Mouse (Mus musculus) heart, embryonic 13.5 days (tissue): Measurements from ENCODE around the gene Hoxc5. TPM values are rescaled to one million over a fixed set of nuclear protein-coding genes. Genes with fewer than 3 reads are reported as not detected.
A peak's percentile ranks its signal among the peaks of the same experiment; 100 is the strongest.

Source experiments
- ATAC-seq: fragments of 200-750 bp; cut with Nextera tagmentation; 2 replicates; pipeline ENCODE4 v1.8.0; 2017; ENCODE audit warnings: moderate TSS enrichment; ENCODE audit not compliant: insufficient number of reproducible peaks, low FRiP score, low TSS enrichment; ENCODE audit errors: extremely low read depth
- H3K27ac ChIP-seq: fragments of 300-500 bp; sonication (generic); replicated peaks from 2 replicates; pipeline ENCODE4 v1.5.1; 2015; ENCODE audit warnings: moderate library complexity, mild to moderate bottlenecking, inconsistent platforms
- H3K27me3 ChIP-seq: fragments of 300-500 bp; sonication (generic); replicated peaks from 2 replicates; pipeline ENCODE4 v1.6.1; 2015; ENCODE audit warnings: mild to moderate bottlenecking, inconsistent platforms
- H3K36me3 ChIP-seq: fragments of 300-500 bp; sonication (generic); 2 replicates; pipeline ENCODE4 v1.6.1; 2015; ENCODE audit warnings: mild to moderate bottlenecking, inconsistent platforms
- H3K4me1 ChIP-seq: fragments of 300-500 bp; sonication (generic); 2 replicates; pipeline ENCODE4 v1.6.1; 2015; ENCODE audit warnings: inconsistent platforms
- H3K4me2 ChIP-seq: fragments of 300-500 bp; sonication (generic); 2 replicates; pipeline ENCODE4 v1.6.1; 2015; ENCODE audit warnings: inconsistent platforms, mild to moderate bottlenecking, moderate library complexity
- H3K4me3 ChIP-seq: fragments of 300-500 bp; sonication (generic); 2 replicates; pipeline ENCODE4 v1.5.1; 2015; ENCODE audit warnings: moderate library complexity, mild to moderate bottlenecking, inconsistent platforms
- H3K9ac ChIP-seq: fragments of 300-500 bp; sonication (generic); 2 replicates; pipeline ENCODE4 v1.6.1; 2015; ENCODE audit warnings: inconsistent platforms, mild to moderate bottlenecking, moderate library complexity
- H3K9me3 ChIP-seq: fragments of 300-500 bp; sonication (generic); 2 replicates; pipeline ENCODE4 v1.6.1; 2016; ENCODE audit warnings: inconsistent platforms
- WGBS: fragments of 180-500 bp; shearing (Covaris S2); methylation state at CpG from one replicate; pipeline ENCODE4 v1.1.7; 2015; ENCODE audit warnings: mixed read lengths; 5-methylcytosine and 5-hydroxymethylcytosine counted together
- polyA plus RNA-seq: library from polyadenylated mRNA; unstranded; fragments of >200 nt; fragmentation: Nextera tagmentation; extraction: Ambion mirVana; gene quantifications from 2 replicates; pipeline ENCODE4 v1.2.1, GENCODE M21; 2015

Hoxc5 gene
- polyA plus RNA-seq, 1 experiment from 2014 or later, result 1.6 TPM

GRCm38 (mm10) chr15:102996548-102996947, 29.3 kb downstream of the Hoxc5 start:
- no peaks in the 10 kb centered on the region for H3K9me3 ChIP-seq
- no peak overlapping the region for H3K27ac ChIP-seq
- peaks cover 29% of the 10 kb centered on the region for H3K4me1 ChIP-seq
- no peaks in the 10 kb centered on the region for H3K36me3 ChIP-seq
- H3K4me3 ChIP-seq, result no peak overlapping the region
- WGBS, result 3% methylated on average over 9 of the region's 9 CpGs
- ATAC-seq, result no peak
- H3K9ac ChIP-seq, result no peak overlapping the region
- H3K4me2 ChIP-seq, result no peak overlapping the region
- peaks cover 99% of the 10 kb centered on the region for H3K27me3 ChIP-seq

DNA sequence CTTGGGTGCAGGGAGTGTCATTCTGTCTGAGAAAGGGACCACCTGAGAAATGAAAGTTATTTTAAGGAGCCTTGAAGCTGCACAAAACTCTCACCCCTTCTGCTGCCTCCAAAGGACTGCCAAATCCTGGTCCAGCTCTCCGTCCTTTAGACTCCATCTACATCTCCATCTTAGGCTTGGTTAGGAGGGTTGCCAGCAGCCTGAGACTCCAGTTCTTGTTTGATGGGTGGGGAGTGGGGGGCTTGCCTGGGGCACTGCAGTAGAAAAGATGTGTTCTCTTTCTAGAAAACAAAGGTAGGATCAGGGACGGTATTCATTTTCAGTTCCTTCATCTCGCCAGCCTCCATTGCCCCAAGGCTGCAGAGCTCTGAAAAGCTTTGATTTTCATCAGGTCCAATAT, 30.2 kb downstream of the Hoxc5 start:
- Histone ChIP-seq H3K4me3 (no peak overlapping the region), H3K4me1 (peaks cover 30% of the 10 kb centered on the region), H3K9ac (no peak overlapping the region), H3K27me3 (peaks cover 99% of the 10 kb centered on the region), H3K36me3 (no peaks in the 10 kb centered on the region), H3K9me3 (no peaks in the 10 kb centered on the region), H3K4me2 (no peak overlapping the region), H3K27ac (no peak overlapping the region)
- WGBS, result 1% methylated on average over 3 of the region's 3 CpGs
- ATAC-seq, result no peak

GRCm38 (mm10) chr15:102997939-102998355, 30.7 kb downstream of the Hoxc5 start, which contains the start of gene Hoxc6:
Gene Hoxc6, plus strand, starts transcription at chr15:102998257.
- Histone ChIP-seq H3K27ac (no peak within 1 kb of the TSS), H3K4me3 (peak within 1 kb of the TSS; percentile 59), H3K4me1 (peaks cover 30% of the 10 kb centered on the region), H3K27me3 (peaks cover 99% of the 10 kb centered on the region), H3K4me2 (peak within 1 kb of the TSS; percentile 81), H3K9me3 (no peaks in the 10 kb centered on the region), H3K36me3 (no peaks in the 10 kb centered on the region), H3K9ac (peak within 1 kb of the TSS; percentile 81)
- ATAC-seq, result no peak
- WGBS, result 3% methylated on average over 19 of the region's 19 CpGs

- no peak overlapping the region for H3K27ac ChIP-seq
- peak overlapping the region; percentile 59 for H3K4me3 ChIP-seq
- no peaks in the 10 kb centered on the region for H3K36me3 ChIP-seq
- peaks cover 30% of the 10 kb centered on the region for H3K4me1 ChIP-seq
- H3K9ac ChIP-seq, result peak overlapping the region; percentile 81; the same call in 1 of the 2 replicates
- no peak for ATAC-seq
- H3K9me3 ChIP-seq, result no peaks in the 10 kb centered on the region
- H3K27me3 ChIP-seq, result peaks cover 100% of the 10 kb centered on the region
- H3K4me2 ChIP-seq, result peak overlapping the region; percentile 81
- 1% methylated on average over 19 of the region's 19 CpGs for WGBS
These were observed 31.5 kb downstream of the Hoxc5 start for GRCm38 (mm10) chr15:102998608-102999182.

- Histone ChIP-seq H3K27me3 (peaks cover 100% of the 10 kb centered on the region), H3K9me3 (no peaks in the 10 kb centered on the region), H3K4me2 (peak overlapping the region; percentile 81), H3K4me1 (peaks cover 30% of the 10 kb centered on the region), H3K27ac (no peak overlapping the region), H3K4me3 (peak overlapping the region; percentile 59), H3K36me3 (no peaks in the 10 kb centered on the region), H3K9ac (peak overlapping the region; percentile 81)
- under 1% methylated on average over 33 of the region's 33 CpGs for WGBS
- ATAC-seq, result peak; percentile 47; the same call in 1 of the 2 replicates
These were observed 32.1 kb downstream of the Hoxc5 start for GRCm38 (mm10) chr15:102999183-102999831.

DNA sequence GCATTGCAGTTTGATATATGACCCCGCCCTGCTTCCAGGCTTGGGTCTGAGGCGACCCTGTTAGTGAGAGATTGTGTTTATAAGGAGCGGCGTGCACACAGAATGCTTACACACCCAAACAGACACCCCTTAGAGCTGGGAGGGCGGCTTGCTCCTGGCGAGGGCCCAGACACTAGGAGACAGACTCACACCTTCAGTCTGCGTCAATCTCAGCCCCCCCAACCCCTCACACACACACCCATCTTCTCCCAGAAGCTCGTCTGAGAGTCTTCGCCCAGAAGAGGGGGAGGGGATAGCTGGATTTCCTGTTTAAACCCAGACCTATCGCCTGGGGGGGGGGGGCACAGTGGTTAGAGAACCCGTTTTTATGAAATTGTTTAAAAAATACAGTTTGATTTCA, 32.7 kb downstream of the Hoxc5 start:
- Histone ChIP-seq H3K9ac (no peak overlapping the region), H3K4me1 (peaks cover 30% of the 10 kb centered on the region), H3K27me3 (peaks cover 100% of the 10 kb centered on the region), H3K36me3 (no peaks in the 10 kb centered on the region), H3K9me3 (no peaks in the 10 kb centered on the region), H3K4me3 (peak overlapping the region; percentile 59), H3K27ac (no peak overlapping the region), H3K4me2 (peak overlapping the region; percentile 81)
- ATAC-seq, result no peak
- WGBS, result 14% methylated on average over 11 of the region's 11 CpGs

GRCm38 (mm10) chr15:103000501-103000901, 33.3 kb downstream of the Hoxc5 start:
- Histone ChIP-seq H3K4me1 (peaks cover 30% of the 10 kb centered on the region), H3K9ac (peak overlapping the region; percentile 65), H3K4me3 (peak overlapping the region; percentile 21), H3K27me3 (peaks cover 100% of the 10 kb centered on the region), H3K4me2 (peak overlapping the region; percentile 81), H3K9me3 (no peaks in the 10 kb centered on the region), H3K27ac (no peak overlapping the region), H3K36me3 (no peaks in the 10 kb centered on the region)
- WGBS, result 8% methylated on average over 24 of the region's 24 CpGs
- ATAC-seq, result no peak

DNA sequence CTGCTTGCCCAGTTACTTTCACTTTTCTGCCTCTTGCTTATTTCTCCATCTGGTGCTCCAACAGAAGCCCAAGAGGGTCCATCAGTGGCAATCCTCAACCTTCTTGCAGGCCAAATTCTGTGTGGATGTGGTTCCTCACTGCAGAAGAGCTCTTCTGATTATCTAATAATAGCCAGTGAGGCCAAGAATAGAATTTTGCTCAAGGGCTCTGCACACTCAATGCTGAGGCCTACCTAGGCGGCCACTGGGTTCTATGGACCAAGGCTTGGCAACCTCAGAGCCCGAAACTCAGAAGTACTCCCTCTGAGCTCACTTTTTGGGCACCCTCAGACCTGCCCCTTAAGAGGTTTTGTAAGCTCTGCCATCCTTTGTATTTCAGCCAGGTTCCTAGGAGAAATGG, 34.1 kb downstream of the Hoxc5 start:
- Histone ChIP-seq H3K4me3 (no peak overlapping the region), H3K36me3 (no peaks in the 10 kb centered on the region), H3K9ac (no peak overlapping the region), H3K4me1 (peaks cover 30% of the 10 kb centered on the region), H3K9me3 (no peaks in the 10 kb centered on the region), H3K27ac (no peak overlapping the region), H3K27me3 (peaks cover 100% of the 10 kb centered on the region), H3K4me2 (peak overlapping the region; percentile 81)
- ATAC-seq, result no peak
- WGBS, result 19% methylated on average over 2 of the region's 2 CpGs

DNA sequence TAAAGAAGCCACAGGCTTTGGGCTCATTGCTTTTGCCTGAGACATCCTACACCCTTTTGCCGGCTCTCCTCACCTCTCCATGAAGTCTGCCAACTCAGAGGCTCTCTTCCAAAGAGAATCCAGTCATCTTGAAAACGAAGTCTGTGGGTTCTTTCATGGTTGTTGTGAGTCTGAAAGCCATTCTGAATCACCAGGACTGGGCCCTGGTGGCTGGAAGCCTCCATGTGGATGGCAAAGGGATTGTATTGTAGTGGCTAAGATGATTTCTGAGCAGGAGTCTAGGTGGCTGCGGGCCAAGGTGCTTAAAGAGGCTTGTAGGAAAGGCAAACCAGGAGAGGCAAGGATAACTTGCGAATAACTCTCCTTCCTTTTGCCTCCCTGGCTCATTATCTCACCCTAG, 34.9 kb downstream of the Hoxc5 start:
- Histone ChIP-seq H3K9ac (no peak overlapping the region), H3K27ac (no peak overlapping the region), H3K36me3 (no peaks in the 10 kb centered on the region), H3K4me1 (peaks cover 30% of the 10 kb centered on the region), H3K27me3 (peaks cover 100% of the 10 kb centered on the region), H3K4me3 (no peak overlapping the region), H3K4me2 (no peak overlapping the region), H3K9me3 (no peaks in the 10 kb centered on the region)
- no peak for ATAC-seq
- 38% methylated on average over 4 of the region's 4 CpGs for WGBS

- Histone ChIP-seq H3K4me1 (peaks cover 30% of the 10 kb centered on the region), H3K27me3 (peaks cover 100% of the 10 kb centered on the region), H3K9me3 (no peaks in the 10 kb centered on the region), H3K4me2 (no peak overlapping the region), H3K9ac (no peak overlapping the region), H3K27ac (no peak overlapping the region), H3K4me3 (no peak overlapping the region), H3K36me3 (no peaks in the 10 kb centered on the region)
- 19% methylated on average over 13 of the region's 13 CpGs for WGBS
- no peak for ATAC-seq
These were observed 35.7 kb downstream of the Hoxc5 start for GRCm38 (mm10) chr15:103002821-103003448.

DNA sequence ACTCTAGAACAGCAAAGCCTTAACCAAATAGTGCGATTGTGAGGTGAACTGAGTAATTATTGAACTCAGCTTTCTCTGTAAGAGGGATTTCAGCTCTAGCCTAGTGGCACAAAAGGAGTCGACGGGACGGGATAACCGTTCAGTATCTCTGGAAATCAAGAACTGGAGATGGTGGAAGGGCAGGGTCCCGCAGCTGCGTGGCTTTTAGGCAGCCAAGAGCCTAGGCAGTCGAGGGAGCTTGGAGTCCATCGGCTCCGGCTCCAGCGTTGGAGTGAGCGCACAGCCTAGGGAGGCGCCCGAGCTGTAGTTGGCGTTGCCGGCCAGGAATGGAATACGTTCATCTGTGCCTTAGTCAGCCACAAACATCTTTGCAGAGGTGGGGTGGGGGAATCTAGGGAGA, 38.1 kb downstream of the Hoxc5 start:
- peaks cover 14% of the 10 kb centered on the region for H3K4me1 ChIP-seq
- H3K4me3 ChIP-seq, result no peak overlapping the region
- peaks cover 100% of the 10 kb centered on the region for H3K27me3 ChIP-seq
- WGBS, result 1% methylated on average over 17 of the region's 17 CpGs
- H3K9me3 ChIP-seq, result no peaks in the 10 kb centered on the region
- no peaks in the 10 kb centered on the region for H3K36me3 ChIP-seq
- no peak overlapping the region for H3K9ac ChIP-seq
- no peak overlapping the region for H3K27ac ChIP-seq
- no peak overlapping the region for H3K4me2 ChIP-seq
- no peak for ATAC-seq
